Mouse (Mus musculus) urinary bladder, postnatal 4 days (tissue): ENCODE results near the gene Ttc21a.

Experiments
- DNase-seq, 2 experiments: peaks; one replicate each; pipeline ENCODE4 v3.0.0; 2021 to 2022; ENCODE audit warnings: low spot score in 2 of 2

Gene Ttc21a

DNA sequence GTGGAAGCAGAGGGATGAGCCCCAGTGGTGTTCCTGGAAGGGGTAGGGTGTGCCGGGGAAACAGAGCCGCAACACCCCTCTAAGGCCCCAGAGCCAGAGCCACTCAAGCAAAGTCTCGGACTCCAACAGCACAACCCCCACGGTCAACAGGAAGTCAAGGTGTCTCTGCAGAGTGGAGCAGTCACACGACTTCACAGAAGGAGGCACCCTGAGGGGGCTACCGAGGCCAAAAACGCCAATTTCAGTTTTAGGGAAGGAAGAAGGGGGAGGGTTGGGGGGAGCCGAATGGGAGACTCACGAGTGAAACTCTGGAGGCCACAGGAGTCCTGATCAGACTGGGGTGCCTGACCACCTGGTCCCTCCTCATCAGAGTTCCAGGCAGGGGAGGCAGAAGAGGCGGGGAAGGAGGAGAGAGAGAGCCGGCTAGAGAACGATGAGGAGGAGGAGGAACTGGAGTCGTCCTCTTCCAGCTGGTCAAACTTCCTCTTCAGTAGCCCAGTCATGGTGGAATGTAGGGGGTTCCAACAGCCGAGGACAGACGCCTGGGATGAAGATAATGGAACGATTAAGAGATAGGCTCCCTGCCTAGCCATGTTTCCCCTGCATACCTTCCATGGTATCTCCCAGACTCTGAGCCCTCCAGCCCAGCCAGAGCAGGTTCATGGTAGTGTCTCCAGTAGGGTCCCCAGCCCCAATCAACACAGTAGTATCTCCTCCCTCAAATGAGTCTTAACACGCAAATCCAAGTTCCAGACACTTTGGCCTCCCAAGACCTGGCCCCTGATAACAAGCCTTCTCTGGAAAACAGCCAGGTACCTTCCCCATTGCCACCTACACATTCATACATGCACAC is 39.5 kb downstream of the Ttc21a start:
- DNase-seq, result no peak

- DNase-seq, result no peak
Measured at GRCm38 (mm10) chr9:119977557-119978060, 40.2 kb downstream of the Ttc21a start.

DNA sequence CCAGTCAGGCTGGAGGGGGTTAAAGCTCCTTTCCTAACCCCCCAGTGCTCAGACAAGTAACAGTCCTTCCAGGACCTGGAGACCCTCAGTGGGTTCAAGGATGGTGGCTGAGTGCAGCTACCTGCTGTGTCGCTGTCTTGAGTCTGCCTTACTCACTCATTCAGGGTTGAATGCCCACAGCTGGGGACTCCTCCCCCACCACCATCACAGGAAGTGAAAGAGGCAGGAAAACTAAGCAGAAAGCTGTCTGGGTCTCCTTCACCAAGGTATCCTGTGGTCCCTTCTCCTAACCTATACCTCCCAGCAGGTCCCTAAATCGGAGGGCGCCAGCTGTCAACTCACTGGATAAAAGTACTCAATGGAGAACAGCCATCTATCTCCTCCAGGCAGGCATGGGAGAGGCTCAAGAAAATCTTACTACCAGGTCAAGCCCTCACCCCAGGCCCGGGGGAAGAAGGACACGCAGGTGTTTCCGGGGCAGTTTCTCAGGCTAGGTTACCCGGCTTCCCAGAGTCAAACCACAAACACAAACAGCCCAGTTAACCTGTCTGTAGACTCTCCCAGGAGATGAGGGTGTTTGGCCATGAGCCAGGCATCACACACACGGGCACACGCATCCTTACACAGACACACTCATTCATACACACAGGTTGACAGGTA is 40.9 kb downstream of the Ttc21a start:
- DNase-seq, result no peak

DNA sequence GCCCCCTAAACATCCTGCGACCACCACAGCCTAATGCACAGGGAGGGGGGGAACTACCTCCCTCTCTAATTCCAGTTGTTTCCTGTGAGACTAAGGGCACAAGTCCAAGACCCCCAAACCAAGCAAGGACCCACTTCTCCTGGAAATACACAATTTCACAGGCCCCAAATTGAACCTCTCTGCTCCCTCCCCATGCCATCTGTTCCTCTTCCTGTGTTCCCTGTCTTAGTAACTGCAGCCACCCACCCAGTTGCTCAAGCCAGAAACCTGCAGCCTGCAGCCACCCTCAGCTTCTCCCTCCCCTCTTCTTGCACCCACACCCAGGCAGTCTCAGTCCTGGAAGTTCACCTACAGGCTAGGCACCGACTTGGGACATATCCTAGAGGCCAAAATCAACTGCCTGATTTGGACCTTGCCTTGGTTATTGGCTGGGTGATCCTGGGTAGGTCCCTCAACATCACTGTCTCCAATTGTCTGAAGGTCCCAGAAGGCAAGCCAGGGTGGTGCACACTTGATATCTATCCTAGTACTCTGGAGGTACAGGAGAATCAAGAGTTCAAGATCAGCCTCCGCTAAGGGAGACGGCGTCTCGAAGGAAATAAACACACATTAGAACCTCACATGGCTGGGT is 41.5 kb downstream of the Ttc21a start:
- DNase-seq, result no peak

DNA sequence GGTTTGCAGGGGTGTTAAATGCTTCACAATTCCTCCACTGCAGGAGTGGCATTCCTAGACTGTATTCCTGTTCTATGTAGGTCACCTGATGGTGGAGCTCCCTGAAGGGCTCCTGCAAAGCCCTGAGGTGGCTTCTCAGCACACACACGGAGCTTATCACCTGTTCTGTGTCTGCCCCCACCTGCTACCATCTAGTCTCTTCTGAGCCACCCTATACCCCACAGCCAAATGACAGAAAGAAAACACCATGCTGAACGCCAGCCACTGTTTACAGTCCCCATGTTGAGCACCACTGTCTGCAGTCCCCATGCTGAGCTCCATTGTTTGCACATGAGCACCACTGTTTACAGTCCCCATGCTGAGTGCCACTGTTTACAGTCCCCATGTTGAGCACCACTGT is 42.3 kb downstream of the Ttc21a start:
- DNase-seq, result no peak

GRCm38 (mm10) chr9:119980770-119981182 is 43.4 kb downstream of the Ttc21a start:
- no peak for DNase-seq

DNA sequence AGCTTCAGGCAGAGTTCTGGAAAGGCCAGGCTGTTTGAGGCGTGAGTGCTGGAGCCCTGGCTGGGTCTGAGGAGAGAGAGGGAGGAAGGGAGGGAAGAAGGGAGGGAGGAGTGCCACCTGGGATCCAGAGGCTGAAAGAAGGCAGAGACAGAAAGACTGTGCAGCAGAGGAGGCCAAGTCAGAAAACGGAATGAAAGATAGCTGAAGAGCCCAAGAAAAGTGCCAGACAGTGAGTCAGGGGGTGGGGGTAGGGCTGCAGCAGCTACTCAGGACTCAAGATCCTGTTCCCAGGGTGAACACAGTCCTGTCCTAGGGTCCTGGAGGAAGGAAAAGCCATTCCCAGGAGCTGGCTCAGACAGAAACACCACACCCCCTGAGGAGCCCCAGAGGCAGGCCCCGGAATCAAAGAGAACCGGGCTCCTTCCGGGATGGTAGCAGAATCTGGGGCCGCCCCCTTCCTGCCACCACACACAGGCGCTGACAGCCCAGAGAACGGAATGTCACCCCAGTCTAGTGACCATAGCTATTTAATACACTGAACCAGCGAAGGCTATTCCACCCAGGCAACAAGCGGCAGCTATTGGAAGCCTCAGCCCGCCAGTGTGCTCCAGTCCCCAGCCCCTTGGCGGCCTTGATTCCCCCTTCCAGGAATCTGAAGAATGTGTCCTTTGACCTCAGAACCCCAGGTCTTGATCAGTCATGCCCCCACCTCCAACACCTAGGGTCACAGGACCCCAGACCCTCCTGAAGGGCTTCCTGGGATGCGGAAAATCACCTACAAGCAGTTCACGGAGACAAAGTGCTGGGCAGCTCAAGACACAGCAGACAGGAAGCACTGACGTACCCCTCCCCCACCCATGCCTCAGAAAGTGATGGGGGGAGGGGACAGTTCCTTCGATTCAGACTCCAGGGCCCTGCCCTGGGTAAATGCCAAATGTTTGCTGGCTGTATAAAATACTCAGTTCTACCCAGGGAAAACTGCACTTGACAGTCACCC is 44.1 kb downstream of the Ttc21a start:
- DNase-seq, result peak in 1 of 2 experiments; percentile 62

- DNase-seq, result no peak
Measured at GRCm38 (mm10) chr9:119982241-119982811, 44.9 kb downstream of the Ttc21a start.

DNA sequence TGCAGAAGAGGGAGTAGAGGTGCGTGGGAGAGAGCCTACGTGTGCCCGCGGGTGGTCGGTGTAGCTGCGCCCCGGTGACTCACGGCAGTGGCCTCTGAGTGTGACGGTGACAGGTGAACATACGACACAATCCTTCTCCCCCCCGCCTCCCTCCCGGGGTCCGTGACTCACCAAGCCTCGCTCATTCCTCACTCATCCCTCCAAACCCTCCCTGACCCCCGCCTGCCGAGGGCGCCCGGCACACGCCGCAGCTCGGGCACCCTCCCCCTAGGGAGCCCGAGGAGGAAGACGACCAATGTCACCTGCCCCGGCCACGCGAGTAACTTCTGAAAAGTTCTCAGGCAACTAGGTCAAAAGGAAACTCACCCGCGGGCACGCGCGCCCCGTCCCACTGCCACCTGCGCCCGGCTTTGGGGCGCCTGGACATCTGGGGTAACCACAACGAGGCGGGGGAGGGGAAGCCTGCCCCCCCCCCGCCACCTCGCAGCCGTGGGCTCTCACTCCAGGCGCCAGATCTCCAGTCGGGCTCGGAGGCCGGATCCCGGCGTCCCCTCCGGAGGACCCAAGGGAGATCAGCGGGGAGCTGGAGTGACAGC is 45.6 kb downstream of the Ttc21a start:
- peak in 1 of 2 experiments; percentile 52 for DNase-seq

DNA sequence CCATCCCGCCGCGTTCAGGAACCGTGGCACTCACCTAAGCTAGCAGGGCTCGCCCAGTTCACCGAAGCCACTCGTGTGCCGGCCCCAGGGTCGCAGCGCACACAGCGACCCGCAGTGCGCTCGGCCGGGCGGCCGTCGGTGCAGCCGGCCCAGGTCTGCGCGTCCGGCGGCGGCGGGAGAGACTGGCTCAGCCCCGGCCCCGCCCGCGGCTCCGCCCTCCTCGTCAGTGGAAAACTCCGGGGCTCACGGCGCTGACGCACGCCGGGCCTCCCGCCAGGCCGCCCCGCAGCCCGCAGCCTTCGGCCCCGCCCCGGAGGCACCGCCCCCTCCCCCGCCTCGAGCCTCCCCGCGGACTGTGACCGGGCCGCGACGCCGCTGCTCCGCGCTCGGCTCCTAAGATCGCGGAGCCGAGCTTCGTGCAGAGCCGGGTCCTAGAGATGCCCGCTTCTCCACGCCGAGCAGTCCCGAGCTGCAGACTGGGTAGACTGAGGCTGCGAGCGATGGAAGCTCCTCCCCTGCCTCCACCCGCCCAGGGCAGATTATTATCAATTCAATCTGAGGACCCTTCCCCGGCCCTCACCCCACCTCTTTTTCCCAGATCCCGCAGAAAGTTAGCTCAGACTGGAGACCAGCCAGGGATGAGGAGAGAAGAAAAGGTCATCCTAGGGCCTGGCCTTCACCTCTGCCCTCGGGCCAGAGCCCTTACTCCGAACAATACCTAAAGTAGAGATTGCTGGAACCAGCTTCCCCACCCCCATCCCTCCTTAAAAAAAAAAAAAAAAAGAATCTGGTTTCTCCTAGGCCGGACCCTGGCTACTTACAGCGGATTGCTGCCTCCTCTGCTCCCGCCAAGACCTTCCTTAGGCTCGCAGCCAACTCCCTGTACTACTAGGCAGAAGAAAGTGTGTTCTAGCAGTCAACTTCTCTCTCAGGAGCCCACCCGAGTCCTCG is 46.5 kb downstream of the Ttc21a start:
- peak; percentile 88 for DNase-seq

DNA sequence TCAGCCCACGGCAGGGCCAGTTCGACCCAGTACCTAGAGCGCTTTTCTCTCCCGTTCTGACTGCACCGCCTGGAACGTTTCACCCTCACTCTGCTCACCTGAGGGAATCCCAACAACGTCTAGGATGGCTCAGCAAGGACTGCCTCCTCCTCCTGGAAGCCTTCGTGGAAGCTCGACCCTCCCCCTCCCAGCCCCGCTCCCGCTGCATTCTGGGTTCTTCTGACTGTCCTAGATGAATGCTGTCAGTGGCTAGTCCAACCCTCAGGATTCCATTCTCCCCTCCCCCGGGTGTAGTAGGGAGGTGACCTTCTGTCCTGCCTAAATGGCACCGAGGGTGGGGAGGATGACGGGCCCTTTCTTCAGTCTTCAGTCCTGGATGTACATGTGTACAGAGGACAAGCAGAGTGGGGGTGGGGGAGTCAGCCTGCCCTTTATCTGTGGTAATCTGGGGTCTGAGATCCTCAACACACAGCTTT is 47.2 kb downstream of the Ttc21a start, which contains the start of gene Csrnp1:
TSS of gene Csrnp1 (minus strand) at position 123 of the 476 bp plus-strand sequence.
- DNase-seq, result no peak

DNA sequence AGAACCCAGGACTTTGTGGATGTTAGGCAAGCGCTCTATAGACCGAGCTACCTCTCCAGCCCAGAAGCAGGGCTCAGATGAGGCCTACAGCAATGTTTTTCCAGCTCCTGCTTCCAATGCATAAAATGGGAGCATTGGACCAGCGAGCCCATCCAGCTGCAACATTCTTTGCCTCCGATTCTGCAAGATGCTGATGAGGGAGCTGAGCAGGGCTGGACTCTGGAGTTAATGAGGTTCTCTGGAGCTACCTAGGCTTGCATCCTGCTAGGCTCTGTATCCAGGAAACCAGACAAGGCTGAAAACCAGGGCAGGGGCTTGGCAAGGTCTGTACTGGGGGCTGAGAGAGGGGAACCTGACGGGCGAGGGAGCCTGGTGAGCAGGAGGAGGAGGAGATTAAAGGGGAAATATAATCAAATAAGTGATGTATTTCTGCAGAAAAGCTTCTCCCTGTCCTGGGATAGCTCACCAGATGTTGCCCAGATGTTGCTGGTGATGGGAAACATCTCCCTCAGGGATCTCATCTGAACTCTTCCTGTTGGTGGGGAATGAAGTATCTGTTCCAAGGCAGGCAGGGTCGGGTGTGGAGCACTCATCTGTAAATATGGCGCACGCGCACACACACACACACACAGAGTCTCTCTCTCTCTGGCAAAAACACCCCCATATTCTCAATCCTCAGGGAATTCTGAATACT is 48.6 kb downstream of the Ttc21a start:
- DNase-seq, result no peak

DNA sequence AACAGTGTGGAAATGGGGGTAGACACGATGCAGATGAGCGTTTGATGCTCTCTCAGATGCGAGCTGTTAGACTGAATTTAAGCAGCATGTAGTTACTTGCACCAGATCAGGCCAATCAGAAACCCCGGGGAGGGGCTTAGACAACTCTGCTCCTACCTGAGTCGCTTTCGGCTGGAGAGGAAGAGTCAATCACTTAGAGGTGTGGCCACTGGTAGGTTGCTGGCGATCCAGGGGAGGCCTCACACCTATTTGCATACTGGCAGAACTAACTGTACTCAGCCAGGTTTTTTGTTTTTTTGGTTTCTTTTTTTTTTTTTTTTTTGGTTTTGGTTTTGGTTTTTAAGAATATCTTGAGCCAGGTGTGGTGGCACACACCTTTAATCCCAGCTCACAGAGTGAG is 50.9 kb downstream of the Ttc21a start:
- DNase-seq, result no peak

DNA sequence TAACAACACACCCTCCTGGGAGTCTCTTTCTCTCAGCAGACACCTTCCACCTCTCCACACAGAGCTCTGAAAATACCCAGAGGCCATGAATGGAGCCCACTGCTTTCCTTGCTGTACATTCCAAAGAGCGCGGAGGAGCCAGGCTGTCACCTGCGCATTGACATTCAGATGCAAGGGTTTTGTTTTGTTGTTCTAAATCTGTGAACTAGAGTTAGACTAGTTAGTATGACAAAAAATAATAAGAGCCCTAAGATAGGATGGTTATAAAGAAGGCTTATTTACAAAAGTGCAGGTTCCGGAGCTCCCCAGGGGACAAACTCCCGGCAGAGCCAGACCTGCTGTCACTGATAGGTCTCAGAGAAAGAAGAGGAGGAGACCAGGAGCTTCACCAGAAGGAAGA is 53.9 kb downstream of the Ttc21a start:
- DNase-seq, result no peak

- no peak for DNase-seq
Measured at GRCm38 (mm10) chr9:119993092-119993844, 55.9 kb downstream of the Ttc21a start.

GRCm38 (mm10) chr9:119994207-119994606 is 56.8 kb downstream of the Ttc21a start:
- no peak for DNase-seq

- DNase-seq, result no peak
Measured at GRCm38 (mm10) chr9:119996080-119996479, 58.7 kb downstream of the Ttc21a start.

DNA sequence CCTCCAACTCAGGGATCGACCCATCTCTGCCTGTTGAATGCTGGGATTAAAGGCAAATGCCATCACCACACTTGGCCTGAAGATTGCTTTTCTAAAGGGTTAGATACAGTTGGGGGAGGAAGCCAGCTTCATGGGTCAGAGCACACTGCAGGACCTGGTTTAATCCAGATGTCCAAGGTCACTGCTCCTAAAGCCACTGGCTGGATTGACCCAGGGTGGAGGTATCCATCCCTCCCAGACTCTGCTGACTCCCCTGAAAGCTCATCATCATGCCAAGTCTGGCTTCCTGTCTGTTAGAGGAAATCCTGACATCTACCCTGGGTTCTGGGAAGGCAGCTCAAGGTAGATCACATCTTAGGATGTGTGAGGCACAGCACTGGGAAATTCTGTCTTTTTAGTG is 61.4 kb downstream of the Ttc21a start:
- no peak for DNase-seq
